Mouse (Mus musculus) E14TG2a.4 (cell line): ENCODE results near the gene Atp8b2.

Experiments
- H3K27me3 ChIP-seq: 2 replicates; pipeline ENCODE4 v1.6.1; 2014; ENCODE audit warnings: low read length, control low read depth; ENCODE audit not compliant: insufficient read depth
- H3K36me3 ChIP-seq: 2 replicates; pipeline ENCODE4 v1.6.1; 2014; ENCODE audit warnings: low read length, control low read depth; ENCODE audit not compliant: insufficient read depth
- H3K4me1 ChIP-seq: replicated peaks from 2 replicates; pipeline ENCODE4 v1.6.1; 2014; ENCODE audit warnings: low read depth, low read length, control low read depth
- H3K4me3 ChIP-seq: replicated peaks from 2 replicates; pipeline ENCODE4 v1.5.1; 2014; ENCODE audit warnings: mild to moderate bottlenecking, low read length
- H3K9me3 ChIP-seq: 2 replicates; pipeline ENCODE4 v1.6.1; 2014; ENCODE audit warnings: low read length, control low read depth
- CTCF ChIP-seq: conservative IDR thresholded peaks from 2 replicates; pipeline ENCODE4 v1.5.1; 2014; ENCODE audit warnings: low read length
- NANOG ChIP-seq: IDR thresholded peaks from 2 replicates; pipeline ENCODE4 v1.6.1; 2014; ENCODE audit warnings: borderline replicate concordance, low read length, mixed read lengths
- POU5F1 ChIP-seq: IDR thresholded peaks from 2 replicates; pipeline ENCODE4 v1.6.1; 2014; ENCODE audit warnings: low read length, borderline replicate concordance

Gene Atp8b2

DNA sequence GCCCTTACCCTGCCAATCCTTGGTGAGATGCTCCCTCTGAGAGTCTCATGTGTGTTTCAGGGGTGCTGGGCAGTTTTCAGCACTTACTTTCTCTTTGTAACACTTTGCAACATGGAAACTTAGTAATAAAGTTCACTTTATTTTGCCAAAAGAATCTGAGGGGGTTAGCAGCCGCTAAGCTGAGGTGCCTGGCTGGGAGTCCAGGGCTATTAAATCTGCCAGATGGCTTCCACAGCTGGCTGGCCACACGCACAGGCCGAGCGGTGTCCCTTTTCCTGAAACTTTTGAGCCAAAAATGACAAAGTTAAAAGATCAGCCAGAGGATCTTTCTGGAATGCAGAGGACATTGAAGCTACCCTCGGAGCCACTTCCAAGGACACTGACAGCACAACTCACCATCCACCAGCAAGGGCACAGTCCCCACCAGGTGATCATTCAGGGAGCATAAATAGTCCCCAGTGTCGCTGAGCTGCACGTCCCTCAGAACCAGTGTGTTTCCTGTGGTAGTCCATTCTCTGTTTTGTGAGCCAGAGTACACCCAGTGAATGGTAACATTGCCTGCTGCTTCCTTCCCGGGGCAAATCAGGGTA lies 73.4 kb downstream of the Atp8b2 start:
- no peak for TF ChIP-seq CTCF
- no peak for TF ChIP-seq NANOG
- TF ChIP-seq POU5F1, result no peak
- Histone ChIP-seq H3K27me3 (peaks cover 5% of the 10 kb centered on the region; the same call in 1 of the 2 replicates), H3K36me3 (no peaks in the 10 kb centered on the region), H3K4me3 (no peak overlapping the region), H3K4me1 (peaks cover 28% of the 10 kb centered on the region), H3K9me3 (no peaks in the 10 kb centered on the region)
